Mouse (Mus musculus) brain, embryonic 14.5 days (tissue): ENCODE results near the gene Klk11.

Experiments used
- CTCF ChIP-seq: fragments of 200-500 bp; IDR thresholded peaks from 2 replicates; pipeline ENCODE4 v1.5.1; 2012; ENCODE audit warnings: inconsistent platforms, mild to moderate bottlenecking, moderate library complexity, borderline replicate concordance; ENCODE audit not compliant: insufficient read depth, insufficient read length; ENCODE audit errors: extremely low read depth
- POLR2A ChIP-seq: fragments of 200-500 bp; IDR thresholded peaks from 2 replicates; pipeline ENCODE4 v1.6.1; 2012; ENCODE audit warnings: mild to moderate bottlenecking, inconsistent platforms, borderline replicate concordance; ENCODE audit not compliant: poor library complexity, insufficient read depth, insufficient read length, severe bottlenecking; ENCODE audit errors: extremely low read depth

- TF ChIP-seq POLR2A, result no peak
- no peak for TF ChIP-seq CTCF
Measured at GRCm38 (mm10) chr7:43821581-43821980, 47.2 kb downstream of the Klk11 start.
